20 mouse cellular contexts compared by ENCODE assay signal in the genomic region with DNA sequence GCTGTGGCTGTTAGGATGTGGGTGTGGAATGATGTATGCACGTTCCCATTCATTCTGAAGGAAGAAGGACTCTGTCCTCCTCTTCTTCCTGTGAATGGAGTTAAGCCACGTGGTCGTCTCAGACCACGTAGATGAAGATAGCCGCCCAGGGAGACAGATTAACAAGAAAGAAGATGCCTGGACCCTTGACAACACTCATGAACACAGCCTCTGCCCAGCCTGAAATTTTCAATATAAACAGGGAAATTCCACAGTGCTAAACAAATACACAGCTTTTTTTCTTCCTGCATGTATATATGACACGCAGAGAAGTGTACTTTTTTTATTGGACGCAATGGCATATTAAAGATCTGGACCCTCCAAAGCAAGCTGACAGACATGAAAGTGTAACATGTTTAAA.
DNase-seq lines count a peak whose midpoint lies in the region; ATAC-seq and TF ChIP-seq lines count a peak whose summit lies in the region.
"Had no signal": no experiment of that assay in that cellular context is flagged by ENCODE, and none has a peak within 500 bp of the region (broad histone marks: within the 10 kb centered on the region; RNA-seq: fewer than 3 reads in every experiment).

No protein-coding gene starts in this region.

- peak; percentile 47; the same call in 1 of the 2 replicates for ATAC-seq in lung, embryonic 14.5 days (ENCODE audit: insufficient read depth)
- 0 out of 2 replicates have a peak, but pooled peaks have one; percentile 23 for ATAC-seq in lung, postnatal 0 days
- no peak for ATAC-seq in stomach, embryonic 15.5 days (ENCODE audit: insufficient read depth, low FRiP score, low read depth)
- ATAC-seq: CD4-positive, CD25-positive, alpha-beta regulatory T cell, adult 4 months; forebrain, embryonic 13.5 days; forebrain, embryonic 16.5 days had no signal

- no peak overlapping the region for H3K4me3 ChIP-seq in lung, embryonic 14.5 days (ENCODE audit: low read depth, low read length)
- H3K4me3 ChIP-seq in lung, postnatal 0 days (ENCODE audit: low read depth, low read length), result no peak overlapping the region
- H3K4me3 ChIP-seq in stomach, embryonic 15.5 days (replicated peaks), result no peak overlapping the region
- H3K4me3 ChIP-seq: forebrain, embryonic 10.5 days; forebrain, embryonic 13.5 days; hindbrain, embryonic 12.5 days; hindbrain, embryonic 15.5 days had no signal

- no peaks in the 10 kb centered on the region for H3K9me3 ChIP-seq in lung, embryonic 14.5 days (ENCODE audit: low read depth, low read length)
- no peaks in the 10 kb centered on the region for H3K9me3 ChIP-seq in lung, postnatal 0 days (ENCODE audit: low read length)
- no peaks in the 10 kb centered on the region for H3K9me3 ChIP-seq in stomach, embryonic 15.5 days
- H3K9me3 ChIP-seq: forebrain, embryonic 10.5 days; forebrain, embryonic 13.5 days; hindbrain, embryonic 12.5 days; hindbrain, embryonic 15.5 days had no signal

- no peaks in the 10 kb centered on the region for H3K36me3 ChIP-seq in lung, embryonic 14.5 days (ENCODE audit: insufficient read depth)
- H3K36me3 ChIP-seq in lung, postnatal 0 days (ENCODE audit: insufficient read depth, low read length), result no peaks in the 10 kb centered on the region
- H3K36me3 ChIP-seq in stomach, embryonic 15.5 days, result no peaks in the 10 kb centered on the region
- H3K36me3 ChIP-seq: forebrain, embryonic 10.5 days; hindbrain, embryonic 12.5 days; hindbrain, embryonic 15.5 days had no signal

- WGBS in lung, embryonic 14.5 days, result 38% methylated on average over 7 of the region's 7 CpGs
- WGBS in lung, postnatal 0 days, result 31% methylated on average over 7 of the region's 7 CpGs
- WGBS in stomach, embryonic 15.5 days, result 63% methylated on average over 7 of the region's 7 CpGs

- TF ChIP-seq EP300 in lung, postnatal 0 days (IDR thresholded peaks at IDR 0.05), result no peak

- no peak overlapping the region for H3K4me2 ChIP-seq in lung, embryonic 14.5 days
- H3K4me2 ChIP-seq in lung, postnatal 0 days (replicated peaks; ENCODE audit: low read depth, low read length), result no peak overlapping the region
- H3K4me2 ChIP-seq in stomach, embryonic 15.5 days, result no peak overlapping the region
- H3K4me2 ChIP-seq: forebrain, embryonic 13.5 days; heart, embryonic 11.5 days; hindbrain, embryonic 12.5 days; hindbrain, embryonic 15.5 days had no signal

- H3K27me3 ChIP-seq in lung, embryonic 14.5 days (ENCODE audit: insufficient read depth, low read length), result no peaks in the 10 kb centered on the region
- H3K27me3 ChIP-seq in lung, postnatal 0 days (replicated peaks; ENCODE audit: insufficient read depth, low read length), result no peaks in the 10 kb centered on the region
- no peaks in the 10 kb centered on the region for H3K27me3 ChIP-seq in stomach, embryonic 15.5 days (replicated peaks)
- H3K27me3 ChIP-seq: forebrain, embryonic 13.5 days; hindbrain, embryonic 12.5 days; hindbrain, embryonic 15.5 days had no signal

- no peak overlapping the region for H3K9ac ChIP-seq in lung, embryonic 14.5 days
- no peak overlapping the region for H3K9ac ChIP-seq in lung, postnatal 0 days (replicated peaks; ENCODE audit: low read depth)
- H3K9ac ChIP-seq in stomach, embryonic 15.5 days, result no peak overlapping the region
- H3K9ac ChIP-seq: forebrain, embryonic 13.5 days; hindbrain, embryonic 12.5 days; hindbrain, embryonic 15.5 days had no signal

- H3K4me1 ChIP-seq in lung, embryonic 14.5 days (ENCODE audit: insufficient read depth), result 0 out of 2 replicates have a peak, but pooled peaks cover 2% of the 10 kb centered on the region
- H3K4me1 ChIP-seq in lung, postnatal 0 days (ENCODE audit: insufficient read depth, low read depth, low read length), result no peaks in the 10 kb centered on the region
- H3K4me1 ChIP-seq in stomach, embryonic 15.5 days, result no peaks in the 10 kb centered on the region
- H3K4me1 ChIP-seq: forebrain, embryonic 10.5 days; forebrain, embryonic 13.5 days; hindbrain, embryonic 12.5 days had no signal

- TF ChIP-seq CTCF in lung, embryonic 14.5 days (IDR thresholded peaks at IDR 0.05; ENCODE audit: low read depth), result no peak
- TF ChIP-seq CTCF in lung, postnatal 0 days (IDR thresholded peaks at IDR 0.05), result no peak

- peak; percentile 53 for DNase-seq in lung, embryonic 14.5 days
- no peak for DNase-seq in lung, postnatal 10 days
- no peak for DNase-seq in lung, postnatal 0 days (ENCODE audit: low spot score)
- DNase-seq in lung, adult 18-20 months, result no peak
- DNase-seq in urinary bladder, postnatal 36 days (ENCODE audit: low spot score in 2 of 2), result no peak
- DNase-seq: adrenal gland, adult 2 months; adrenal gland, postnatal 14 days; cerebellum, adult 11-12 months; cerebellum, adult 8-10 months; cerebellum, postnatal 10 days; cerebellum, postnatal 36 days; gastrocnemius, postnatal 10 days had no signal

- no peak overlapping the region for H3K27ac ChIP-seq in lung, embryonic 14.5 days (ENCODE audit: low read depth)
- no peak overlapping the region for H3K27ac ChIP-seq in lung, postnatal 0 days (ENCODE audit: low read length)
- 0 out of 2 replicates have a peak overlapping the region, but pooled peaks have one; percentile 2 for H3K27ac ChIP-seq in stomach, embryonic 15.5 days
- H3K27ac ChIP-seq: forebrain, embryonic 10.5 days; forebrain, embryonic 13.5 days; hindbrain, embryonic 12.5 days; hindbrain, embryonic 15.5 days had no signal
